Comparison of ENCODE assay signal across 10 mouse cellular contexts in the genomic region with DNA sequence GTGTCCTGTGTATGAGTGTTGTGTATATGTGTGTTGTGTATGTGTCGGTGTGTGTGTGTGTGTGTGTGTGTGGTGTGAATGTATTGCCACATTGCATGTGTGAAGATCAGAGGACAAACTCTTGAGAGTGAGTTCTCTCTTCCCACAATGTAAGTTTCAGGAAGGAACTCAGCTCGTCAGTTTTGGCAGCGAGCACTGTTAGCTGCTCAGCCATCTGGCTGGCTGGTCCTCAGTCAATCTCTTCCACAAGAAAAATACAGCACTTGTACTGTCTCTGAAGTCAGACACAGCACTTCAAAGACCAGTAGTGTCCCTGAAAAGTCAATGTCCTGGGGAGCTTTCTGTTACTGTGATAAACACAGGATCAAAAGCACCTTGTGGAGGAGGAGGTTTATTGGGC.
DNase-seq lines count a peak whose midpoint lies in the region; ATAC-seq and TF ChIP-seq lines count a peak whose summit lies in the region.
"Had no signal": no experiment of that assay in that cellular context is flagged by ENCODE, and none has a peak within 500 bp of the region (broad histone marks: within the 10 kb centered on the region; RNA-seq: fewer than 3 reads in every experiment).

No protein-coding gene starts in this region.

- peaks cover 15 to 31% of the 10 kb centered on the region in 2 experiments for H3K4me1 ChIP-seq in heart, embryonic 14.5 days (ENCODE audit: control insufficient read depth in 2 of 2, insufficient read depth in 2 of 2, low read length in 2 of 2)
- H3K4me1 ChIP-seq in midbrain, embryonic 11.5 days (ENCODE audit: control insufficient read depth, insufficient read depth, low read length): peaks cover 4% of the 10 kb centered on the region

- 51% methylated on average over 3 of the region's 3 CpGs for WGBS in heart, embryonic 14.5 days
- WGBS in midbrain, embryonic 11.5 days: 77% methylated on average over 3 of the region's 3 CpGs

- no peaks in the 10 kb centered on the region for H3K9me3 ChIP-seq in heart, embryonic 14.5 days (ENCODE audit: control insufficient read depth, low read length)
- no peaks in the 10 kb centered on the region for H3K9me3 ChIP-seq in midbrain, embryonic 11.5 days (ENCODE audit: control insufficient read depth, low read length)
- H3K9me3 ChIP-seq: G1E; midbrain, embryonic 12.5 days had no signal

- peak; percentile 36 for DNase-seq in gastrocnemius, adult 2 months
- no peak for DNase-seq in gastrocnemius, adult 18-20 months (ENCODE audit: low spot score)
- DNase-seq in brain, embryonic 18.5 days (ENCODE audit: low read depth, low spot score): peak; percentile 65
- peak; percentile 53 to 83 for DNase-seq in left cerebral cortex, postnatal 25 days (ENCODE audit: low spot score in 2 of 2)
- DNase-seq in urinary bladder, postnatal 14 days (ENCODE audit: low spot score): no peak
- no peak for DNase-seq in B cell, adult 2 months
- no peak for DNase-seq in midbrain, embryonic 11.5 days (ENCODE audit: low spot score, missing footprints)

- no peak for TF ChIP-seq CTCF in gastrocnemius, adult 2 months (IDR thresholded peaks at IDR 0.05)

- no peaks in the 10 kb centered on the region for H3K27me3 ChIP-seq in heart, embryonic 14.5 days (ENCODE audit: control insufficient read depth, insufficient read depth, low read length)
- no peaks in the 10 kb centered on the region for H3K27me3 ChIP-seq in midbrain, embryonic 11.5 days (ENCODE audit: control insufficient read depth, insufficient read depth, low read length)
- H3K27me3 ChIP-seq: midbrain, embryonic 12.5 days had no signal

- H3K4me2 ChIP-seq in heart, embryonic 14.5 days (ENCODE audit: low read length): no peak overlapping the region
- no peak overlapping the region for H3K4me2 ChIP-seq in midbrain, embryonic 11.5 days
- H3K4me2 ChIP-seq: midbrain, embryonic 12.5 days had no signal

- no peak overlapping the region for H3K9ac ChIP-seq in heart, embryonic 14.5 days (ENCODE audit: low read length)
- H3K9ac ChIP-seq in midbrain, embryonic 11.5 days (ENCODE audit: low read length): no peak overlapping the region
- H3K9ac ChIP-seq: midbrain, embryonic 12.5 days had no signal

- H3K36me3 ChIP-seq in heart, embryonic 14.5 days (ENCODE audit: control insufficient read depth, insufficient read depth, low read length): no peaks in the 10 kb centered on the region
- H3K36me3 ChIP-seq in midbrain, embryonic 11.5 days (ENCODE audit: control insufficient read depth, insufficient read depth, low read length): no peaks in the 10 kb centered on the region
- H3K36me3 ChIP-seq: G1E; midbrain, embryonic 12.5 days had no signal

- peak overlapping the region; percentile 61 for H3K27ac ChIP-seq in gastrocnemius, adult 2 months
- peak overlapping the region; percentile 28 to 38; a peak in 1 of 4 replicates for H3K27ac ChIP-seq in heart, embryonic 14.5 days (replicated peaks in 1 of 2; ENCODE audit: control insufficient read depth in 1 of 2, insufficient read depth in 1 of 2, low read depth in 2 of 2, low read length in 2 of 2)
- no peak overlapping the region for H3K27ac ChIP-seq in midbrain, embryonic 11.5 days (ENCODE audit: low read depth, low read length)
- H3K27ac ChIP-seq: midbrain, embryonic 12.5 days had no signal

- H3K4me3 ChIP-seq in gastrocnemius, adult 2 months: no peak overlapping the region
- H3K4me3 ChIP-seq in heart, embryonic 14.5 days (ENCODE audit: control insufficient read depth in 1 of 2, insufficient read depth in 1 of 2, low read depth in 1 of 2, low read length in 2 of 2): no peak overlapping the region
- H3K4me3 ChIP-seq in midbrain, embryonic 11.5 days (ENCODE audit: low read depth, low read length): no peak overlapping the region
- H3K4me3 ChIP-seq: midbrain, embryonic 12.5 days had no signal

- ATAC-seq in heart, embryonic 14.5 days (ENCODE audit: insufficient number of reproducible peaks, insufficient read depth, low FRiP score, low read depth): no peak
- ATAC-seq in midbrain, embryonic 11.5 days (ENCODE audit: low FRiP score): no peak

- intact Hi-C loops in gastrocnemius, adult 2 months (cut with DNase I): loop anchor here (5.0 kb wide), 1 partner anchor 34 kb away; no protein-coding TSS in a partner anchor
- intact Hi-C loops in left cerebral cortex, postnatal 25 days (cut with DNase I): no loop called here

Comparison
In these comparisons a context has a peak if more than half of its experiments do, and no peak if none do; other contexts are left out.
1. DNase-seq: peak in gastrocnemius, adult 2 months (single experiment), brain, embryonic 18.5 days (single experiment) and left cerebral cortex, postnatal 25 days (2 of 2); none in gastrocnemius, adult 18-20 months (single experiment), urinary bladder, postnatal 14 days (single experiment), B cell, adult 2 months (0 of 2) and midbrain, embryonic 11.5 days (single experiment).